Mouse (Mus musculus) urinary bladder, postnatal 14 days (tissue): Measurements from ENCODE around the gene Szt2.
A peak's percentile ranks its signal among the peaks of the same experiment; 100 is the strongest.

Experiments used
- DNase-seq: peaks from one replicate; pipeline ENCODE4 v3.0.0; 2021; ENCODE audit warnings: low spot score

The Szt2 gene

GRCm38 (mm10) chr4:118357504-118357903 lies 51.6 kb downstream of the Szt2 start:
- no peak for DNase-seq

GRCm38 (mm10) chr4:118356738-118357137 lies 52.3 kb downstream of the Szt2 start:
- DNase-seq = no peak

GRCm38 (mm10) chr4:118354289-118354688 lies 54.8 kb downstream of the Szt2 start:
- no peak for DNase-seq

GRCm38 (mm10) chr4:118353689-118354088 lies 55.4 kb downstream of the Szt2 start:
- no peak for DNase-seq

- no peak for DNase-seq
Measured at GRCm38 (mm10) chr4:118351828-118352227, 57.2 kb downstream of the Szt2 start.

GRCm38 (mm10) chr4:118350864-118351263 lies 58.2 kb downstream of the Szt2 start:
- DNase-seq = no peak

GRCm38 (mm10) chr4:118347529-118348309 lies 61.4 kb downstream of the Szt2 start:
- DNase-seq = no peak

GRCm38 (mm10) chr4:118341447-118341846 lies 67.6 kb downstream of the Szt2 start:
- DNase-seq = no peak

GRCm38 (mm10) chr4:118336658-118337057 lies 72.4 kb downstream of the Szt2 start:
- DNase-seq = peak; percentile 64

- DNase-seq = no peak
Measured at GRCm38 (mm10) chr4:118335991-118336390, 73.1 kb downstream of the Szt2 start.

- peak; percentile 6 for DNase-seq
Measured at GRCm38 (mm10) chr4:118331777-118332176, 77.3 kb downstream of the Szt2 start.

- peak; percentile 51 for DNase-seq
Measured at GRCm38 (mm10) chr4:118326476-118326875, 82.6 kb downstream of the Szt2 start.

- no peak for DNase-seq
Measured at GRCm38 (mm10) chr4:118320636-118321035, 88.4 kb downstream of the Szt2 start.

GRCm38 (mm10) chr4:118319706-118320344 lies 89.2 kb downstream of the Szt2 start:
- no peak for DNase-seq

- no peak for DNase-seq
Measured at GRCm38 (mm10) chr4:118316662-118317061, 92.4 kb downstream of the Szt2 start.

GRCm38 (mm10) chr4:118315286-118315685 lies 93.8 kb downstream of the Szt2 start:
- DNase-seq = no peak
